Mouse (Mus musculus): ENCODE measurements around the gene Ms4a5. TPM values are rescaled to one million over a fixed set of nuclear protein-coding genes. Genes with fewer than 3 reads are reported as not detected.

Gene Ms4a5
- total RNA-seq, 1 experiment from 2014 or later = not detected

Other genes with a start within 250 kb of the Ms4a5 start
- gene Ms4a8a, start 202.8 kb downstream of the Ms4a5 start, total RNA-seq (2021) = 0.90 and 0.94 TPM in 2 replicates
- not detected in 2 replicates for gene 1700017D01Rik, start 153.0 kb downstream of the Ms4a5 start, total RNA-seq (2021)
- not detected in 2 replicates for gene 1700025F22Rik, start 118.6 kb downstream of the Ms4a5 start, total RNA-seq (2021)
- gene Ms4a13, start 87.1 kb downstream of the Ms4a5 start, total RNA-seq (2021) = not detected in 2 replicates
- not detected in 2 replicates for gene Ms4a12, start 51.4 kb downstream of the Ms4a5 start, total RNA-seq (2021)
- gene Ms4a1, start 17.6 kb downstream of the Ms4a5 start, total RNA-seq (2021) = 0.33 TPM in 1 of 2 replicates, not detected in the other
- 0.24 TPM in 1 of 2 replicates, not detected in the other for gene Ms4a14, start 30.6 kb upstream of the Ms4a5 start, total RNA-seq (2021)
- gene Ms4a7, start 52.3 kb upstream of the Ms4a5 start, total RNA-seq (2021) = 1.4 TPM in 1 of 2 replicates, not detected in the other
- gene Ms4a4a, start 91.7 kb upstream of the Ms4a5 start, total RNA-seq (2021) = 3.4 and 3.6 TPM in 2 replicates
- gene Ms4a4c, start 120.9 kb upstream of the Ms4a5 start, total RNA-seq (2021) = 1.2 TPM in 1 of 2 replicates, not detected in the other
- 0.94 TPM in 1 of 2 replicates, not detected in the other for gene Ms4a4b, start 159.7 kb upstream of the Ms4a5 start, total RNA-seq (2021)
- 4.0 and 4.5 TPM in 2 replicates for gene Ms4a6c, start 185.5 kb upstream of the Ms4a5 start, total RNA-seq (2021)
- gene Gm8369, start 202.1 kb upstream of the Ms4a5 start, total RNA-seq (2021) = 0.33 and 0.76 TPM in 2 replicates
- 2.4 and 5.6 TPM in 2 replicates for gene Ms4a6b, start 232.6 kb upstream of the Ms4a5 start, total RNA-seq (2021)